Mouse (Mus musculus) midbrain, embryonic 14.5 days (tissue): ENCODE measurements around the gene Paqr6. TPM values are rescaled to one million over a fixed set of nuclear protein-coding genes. Genes with fewer than 3 reads are reported as not detected.

Experiments
- ATAC-seq: fragments of 200-750 bp; cut with Nextera tagmentation; 2 replicates; pipeline ENCODE4 v1.8.0; 2017; ENCODE audit warnings: moderate number of reproducible peaks, moderate library complexity; ENCODE audit not compliant: low FRiP score, low TSS enrichment
- DNase-seq: peaks from one replicate; pipeline ENCODE4 v3.0.0-alpha.2; 2015
- H3K27ac ChIP-seq: fragments of 300-500 bp; sonication (generic); replicated peaks from 2 replicates; pipeline ENCODE4 v1.5.1; 2014; ENCODE audit warnings: mild to moderate bottlenecking, low read depth, low read length, moderate library complexity
- H3K27me3 ChIP-seq: fragments of 300-500 bp; sonication (generic); 2 replicates; pipeline ENCODE4 v1.6.1; 2014; ENCODE audit warnings: low read length, control low read depth, mixed read lengths; ENCODE audit not compliant: control insufficient read depth, insufficient read depth
- H3K36me3 ChIP-seq: fragments of 300-500 bp; sonication (generic); 2 replicates; pipeline ENCODE4 v1.6.1; 2014; ENCODE audit warnings: low read length, control low read depth; ENCODE audit not compliant: control insufficient read depth, insufficient read depth
- H3K4me1 ChIP-seq: fragments of 300-500 bp; sonication (generic); 2 replicates; pipeline ENCODE4 v1.6.1; 2014; ENCODE audit warnings: mild to moderate bottlenecking, antibody characterized with exemption, low read length, control low read depth; ENCODE audit not compliant: control insufficient read depth, insufficient read depth
- H3K4me2 ChIP-seq: fragments of 300-500 bp; sonication (generic); 2 replicates; pipeline ENCODE4 v1.6.1; 2014; ENCODE audit warnings: mild to moderate bottlenecking, low read length, moderate library complexity
- H3K4me3 ChIP-seq: fragments of 300-500 bp; sonication (generic); replicated peaks from 2 replicates; pipeline ENCODE4 v1.5.1; 2014; ENCODE audit warnings: low read depth, low read length
- H3K9ac ChIP-seq: fragments of 300-500 bp; sonication (generic); replicated peaks from 2 replicates; pipeline ENCODE4 v1.6.1; 2014; ENCODE audit warnings: mild to moderate bottlenecking, low read length, moderate library complexity
- H3K9me3 ChIP-seq: fragments of 300-500 bp; sonication (generic); 2 replicates; pipeline ENCODE4 v1.6.1; 2016; ENCODE audit warnings: low read length, control low read depth, mixed read lengths; ENCODE audit not compliant: control insufficient read depth
- WGBS: fragments of 180-500 bp; shearing (Covaris S2); extraction: QIAGEN DNeasy Blood & Tissue Kit; methylation state at CpG from one replicate; pipeline ENCODE4 v1.1.7; 2014; 5-methylcytosine and 5-hydroxymethylcytosine counted together
- polyA plus RNA-seq: library from polyadenylated mRNA; unstranded; fragments of >200 nt; fragmentation: Nextera tagmentation; extraction: Ambion mirVana; gene quantifications from 2 replicates; pipeline ENCODE4 v1.2.1, GENCODE M21; 2014

Paqr6 gene
- polyA plus RNA-seq, 1 experiment from 2014 or later, result 1.6 TPM

DNA sequence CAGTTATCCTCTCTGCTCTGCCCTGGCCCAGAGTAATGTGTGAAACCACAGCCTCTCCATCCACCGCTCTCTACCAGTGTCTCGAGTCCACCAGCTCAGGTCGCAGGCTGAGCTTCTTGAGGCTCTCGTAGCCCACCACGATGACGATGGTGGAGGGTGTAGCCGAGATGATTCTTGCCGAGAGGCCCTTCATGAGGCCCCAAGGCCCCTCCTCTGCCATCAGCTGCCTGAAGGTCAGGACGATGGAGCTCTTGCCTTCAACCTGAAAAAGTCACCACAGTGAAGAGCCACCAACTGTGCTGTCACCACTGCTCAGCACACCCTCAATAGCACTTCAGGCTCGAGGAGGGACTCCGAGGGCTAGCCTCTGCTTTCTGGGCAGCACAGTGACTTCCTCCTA, 48.3 kb downstream of the Paqr6 start:
- DNase-seq (no peak), ATAC-seq (no peak)
- H3K9ac ChIP-seq, result no peak overlapping the region
- peaks cover 53% of the 10 kb centered on the region for H3K36me3 ChIP-seq
- no peak overlapping the region for H3K4me2 ChIP-seq
- no peaks in the 10 kb centered on the region for H3K9me3 ChIP-seq
- no peaks in the 10 kb centered on the region for H3K27me3 ChIP-seq
- H3K4me3 ChIP-seq, result no peak overlapping the region
- H3K27ac ChIP-seq, result no peak overlapping the region
- peaks cover 14% of the 10 kb centered on the region; the same call in 1 of the 2 replicates for H3K4me1 ChIP-seq
- WGBS, result 90% methylated on average over 11 of the region's 11 CpGs

- Histone ChIP-seq H3K4me3 (no peak overlapping the region), H3K9me3 (no peaks in the 10 kb centered on the region), H3K9ac (no peak overlapping the region), H3K27me3 (no peaks in the 10 kb centered on the region), H3K27ac (no peak overlapping the region), H3K36me3 (peaks cover 83% of the 10 kb centered on the region), H3K4me1 (peaks cover 3% of the 10 kb centered on the region; the same call in 1 of the 2 replicates), H3K4me2 (no peak overlapping the region)
- DNase-seq (no peak), ATAC-seq (no peak)
- WGBS, result 92% methylated on average over 4 of the region's 4 CpGs
These were observed 51.3 kb downstream of the Paqr6 start for GRCm38 (mm10) chr3:88415668-88416067.

GRCm38 (mm10) chr3:88418016-88418415, 53.6 kb downstream of the Paqr6 start:
- Histone ChIP-seq H3K27ac (no peak overlapping the region), H3K36me3 (peaks cover 76% of the 10 kb centered on the region), H3K9ac (no peak overlapping the region), H3K4me3 (no peak overlapping the region), H3K27me3 (no peaks in the 10 kb centered on the region), H3K4me1 (no peaks in the 10 kb centered on the region; the same call in 1 of the 2 replicates), H3K4me2 (no peak overlapping the region), H3K9me3 (no peaks in the 10 kb centered on the region)
- WGBS, result 87% methylated on average over 6 of the region's 6 CpGs
- ATAC-seq, result no peak
- no peak for DNase-seq

Other genes starting within 250 kb of the Paqr6 start
- gene Mef2d, start 222.2 kb upstream of the Paqr6 start, polyA plus RNA-seq, result 22.3 and 23.7 TPM in 2 replicates
- gene Rhbg, start 109.9 kb upstream of the Paqr6 start, polyA plus RNA-seq, result 0.21 and 0.22 TPM in 2 replicates
- gene Gm38392, start 77.4 kb upstream of the Paqr6 start, polyA plus RNA-seq, result not detected in 2 replicates
- 8.0 and 8.1 TPM in 2 replicates for gene Tsacc, start 67.6 kb upstream of the Paqr6 start, polyA plus RNA-seq
- gene Cct3, start 67.5 kb upstream of the Paqr6 start, polyA plus RNA-seq, result 444 and 493 TPM in 2 replicates
- gene Glmp, start 39.6 kb upstream of the Paqr6 start, polyA plus RNA-seq, result 56.6 and 64.3 TPM in 2 replicates
- gene Tmem79, start 28.4 kb upstream of the Paqr6 start, polyA plus RNA-seq, result 1.2 and 1.7 TPM in 2 replicates
- 50.9 and 57.0 TPM in 2 replicates for gene Smg5, start 28.3 kb upstream of the Paqr6 start, polyA plus RNA-seq
- gene Bglap3, start 8.2 kb downstream of the Paqr6 start, polyA plus RNA-seq, result not detected in 2 replicates
- gene Bglap2, start 14.1 kb downstream of the Paqr6 start, polyA plus RNA-seq, result not detected in 2 replicates
- gene Bglap, start 19.9 kb downstream of the Paqr6 start, polyA plus RNA-seq, result 0.66 TPM in 1 of 2 replicates, not detected in the other
- gene Pmf1, start 45.7 kb downstream of the Paqr6 start, polyA plus RNA-seq, result 24.9 and 28.3 TPM in 2 replicates
- 34.1 and 38.0 TPM in 2 replicates for gene Slc25a44, start 60.6 kb downstream of the Paqr6 start, polyA plus RNA-seq
- 28.8 and 32.1 TPM in 2 replicates for gene Sema4a, start 96.6 kb downstream of the Paqr6 start, polyA plus RNA-seq
- gene Lmna, start 145.4 kb downstream of the Paqr6 start, polyA plus RNA-seq, result 31.0 and 34.3 TPM in 2 replicates
- 50.8 and 51.8 TPM in 2 replicates for gene Mex3a, start 167.8 kb downstream of the Paqr6 start, polyA plus RNA-seq
- gene Rab25, start 183.7 kb downstream of the Paqr6 start, polyA plus RNA-seq, result not detected in 2 replicates
- 93.4 and 154 TPM in 2 replicates for gene Lamtor2, start 188.5 kb downstream of the Paqr6 start, polyA plus RNA-seq
- 42.4 and 47.8 TPM in 2 replicates for gene Ubqln4, start 189.2 kb downstream of the Paqr6 start, polyA plus RNA-seq
- gene Ssr2, start 211.3 kb downstream of the Paqr6 start, polyA plus RNA-seq, result 110 and 114 TPM in 2 replicates
- 122 and 134 TPM in 2 replicates for gene Arhgef2, start 241.4 kb downstream of the Paqr6 start, polyA plus RNA-seq